Mouse (Mus musculus) kidney, embryonic 15.5 days (tissue): ENCODE results near the gene Ttll9. TPM values are rescaled to one million over a fixed set of nuclear protein-coding genes. Genes with fewer than 3 reads are reported as not detected.

Experiments
- ATAC-seq: fragments of 200-750 bp; cut with Nextera tagmentation; replicated peaks from 2 replicates; pipeline ENCODE4 v1.8.0; 2017; ENCODE audit warnings: moderate TSS enrichment; ENCODE audit not compliant: low FRiP score
- H3K27ac ChIP-seq: fragments of 300-500 bp; sonication (generic); 2 replicates; pipeline ENCODE4 v1.5.1; 2015; ENCODE audit warnings: mild to moderate bottlenecking, inconsistent platforms
- H3K27me3 ChIP-seq: fragments of 300-500 bp; sonication (generic); 2 replicates; pipeline ENCODE4 v1.6.1; 2015; ENCODE audit warnings: inconsistent platforms
- H3K36me3 ChIP-seq: fragments of 300-500 bp; sonication (generic); 2 replicates; pipeline ENCODE4 v1.6.1; 2015; ENCODE audit warnings: inconsistent platforms
- H3K4me1 ChIP-seq: fragments of 300-500 bp; sonication (generic); 2 replicates; pipeline ENCODE4 v1.6.1; 2015; ENCODE audit warnings: inconsistent platforms
- H3K4me2 ChIP-seq: fragments of 300-500 bp; sonication (generic); 2 replicates; pipeline ENCODE4 v1.6.1; 2015; ENCODE audit warnings: moderate library complexity, mild to moderate bottlenecking, inconsistent platforms
- H3K4me3 ChIP-seq: fragments of 300-500 bp; sonication (generic); replicated peaks from 2 replicates; pipeline ENCODE4 v1.5.1; 2015; ENCODE audit warnings: mild to moderate bottlenecking, inconsistent platforms
- H3K9ac ChIP-seq: fragments of 300-500 bp; sonication (generic); 2 replicates; pipeline ENCODE4 v1.6.1; 2015; ENCODE audit warnings: mild to moderate bottlenecking, inconsistent platforms
- H3K9me3 ChIP-seq: fragments of 300-500 bp; sonication (generic); replicated peaks from 2 replicates; pipeline ENCODE4 v1.6.1; 2016; ENCODE audit warnings: inconsistent platforms
- WGBS: fragments of 180-500 bp; shearing (Covaris S2); methylation state at CpG from one replicate; pipeline ENCODE4 v1.1.7; 2015; ENCODE audit warnings: mixed read lengths; 5-methylcytosine and 5-hydroxymethylcytosine counted together
- polyA plus RNA-seq: library from polyadenylated mRNA; unstranded; fragments of >200 nt; fragmentation: Nextera tagmentation; extraction: Ambion mirVana; gene quantifications from 2 replicates; pipeline ENCODE4 v1.2.1, GENCODE M21; 2015

The Ttll9 gene
- polyA plus RNA-seq, 1 experiment from 2014 or later, result 1.6 TPM

- Histone ChIP-seq H3K4me3 (no peak overlapping the region), H3K27me3 (no peaks in the 10 kb centered on the region), H3K9ac (peak overlapping the region; percentile 21; the same call in 1 of the 2 replicates), H3K36me3 (no peaks in the 10 kb centered on the region), H3K4me2 (no peak overlapping the region), H3K9me3 (no peaks in the 10 kb centered on the region), H3K4me1 (peaks cover 90% of the 10 kb centered on the region), H3K27ac (peak overlapping the region; percentile 86)
- 51% methylated on average over 5 of the region's 5 CpGs for WGBS
- ATAC-seq, result no peak
These were observed 34.9 kb upstream of the Ttll9 start for GRCm38 (mm10) chr2:152927371-152927770.

GRCm38 (mm10) chr2:152928219-152928987 is 33.9 kb upstream of the Ttll9 start:
- no peak overlapping the region for H3K4me3 ChIP-seq
- H3K4me1 ChIP-seq, result peaks cover 98% of the 10 kb centered on the region
- peak overlapping the region; percentile 86 for H3K27ac ChIP-seq
- H3K9ac ChIP-seq, result no peak overlapping the region
- 29% methylated on average over 14 of the region's 14 CpGs for WGBS
- no peaks in the 10 kb centered on the region for H3K36me3 ChIP-seq
- ATAC-seq, result no peak
- no peaks in the 10 kb centered on the region for H3K27me3 ChIP-seq
- no peak overlapping the region for H3K4me2 ChIP-seq
- H3K9me3 ChIP-seq, result no peaks in the 10 kb centered on the region

GRCm38 (mm10) chr2:152928988-152929370 is 33.3 kb upstream of the Ttll9 start:
- H3K4me3 ChIP-seq, result no peak overlapping the region
- H3K9ac ChIP-seq, result no peak overlapping the region
- ATAC-seq, result no peak
- 61% methylated on average over 3 of the region's 3 CpGs for WGBS
- H3K36me3 ChIP-seq, result no peaks in the 10 kb centered on the region
- H3K27me3 ChIP-seq, result no peaks in the 10 kb centered on the region
- peak overlapping the region; percentile 86 for H3K27ac ChIP-seq
- peaks cover 97% of the 10 kb centered on the region for H3K4me1 ChIP-seq
- H3K9me3 ChIP-seq, result no peaks in the 10 kb centered on the region
- no peak overlapping the region for H3K4me2 ChIP-seq

- H3K9ac ChIP-seq, result no peak overlapping the region
- H3K4me2 ChIP-seq, result peak overlapping the region; percentile 26
- no peak for ATAC-seq
- H3K4me3 ChIP-seq, result no peak overlapping the region
- WGBS, result 16% methylated on average over 2 of the region's 2 CpGs
- 0 out of 2 replicates have a peak, but pooled peaks cover 1% of the 10 kb centered on the region for H3K27me3 ChIP-seq
- no peaks in the 10 kb centered on the region for H3K36me3 ChIP-seq
- H3K4me1 ChIP-seq, result peaks cover 84% of the 10 kb centered on the region
- peak overlapping the region; percentile 78 for H3K27ac ChIP-seq
- H3K9me3 ChIP-seq, result no peaks in the 10 kb centered on the region
These were observed 32.0 kb upstream of the Ttll9 start for GRCm38 (mm10) chr2:152930276-152930675.

GRCm38 (mm10) chr2:152931456-152932160 is 30.7 kb upstream of the Ttll9 start:
- Histone ChIP-seq H3K27me3 (peaks cover 14% of the 10 kb centered on the region; the same call in 1 of the 2 replicates), H3K4me3 (peak overlapping the region; percentile 15), H3K9ac (0 out of 2 replicates have a peak overlapping the region, but pooled peaks have one; percentile 21), H3K27ac (peak overlapping the region; percentile 78), H3K36me3 (no peaks in the 10 kb centered on the region), H3K9me3 (no peaks in the 10 kb centered on the region), H3K4me1 (peaks cover 70% of the 10 kb centered on the region), H3K4me2 (peak overlapping the region; percentile 39)
- ATAC-seq, result no peak
- WGBS, result 60% methylated on average over 12 of the region's 12 CpGs

- Histone ChIP-seq H3K27ac (peak within 1 kb of the TSS; percentile 78), H3K9me3 (no peaks in the 10 kb centered on the region), H3K4me3 (peak within 1 kb of the TSS; percentile 15), H3K4me1 (peaks cover 56% of the 10 kb centered on the region), H3K27me3 (peaks cover 16% of the 10 kb centered on the region; the same call in 1 of the 2 replicates), H3K4me2 (peak within 1 kb of the TSS; percentile 39), H3K36me3 (no peaks in the 10 kb centered on the region), H3K9ac (peak within 1 kb of the TSS; percentile 21; the same call in 1 of the 2 replicates)
- 22% methylated on average over 9 of the region's 9 CpGs for WGBS
- peak; percentile 59 for ATAC-seq
These were observed 29.2 kb upstream of the Ttll9 start, which contains the start of gene Foxs1 for GRCm38 (mm10) chr2:152933048-152933447. TSS of gene Foxs1 (minus strand) at chr2:152933208.

- 40% methylated on average over 5 of the region's 5 CpGs for WGBS
- H3K27ac ChIP-seq, result peak overlapping the region; percentile 78
- peaks cover 50% of the 10 kb centered on the region for H3K4me1 ChIP-seq
- no peak overlapping the region for H3K4me3 ChIP-seq
- no peaks in the 10 kb centered on the region for H3K9me3 ChIP-seq
- H3K36me3 ChIP-seq, result no peaks in the 10 kb centered on the region
- no peak overlapping the region; the same call in 1 of the 2 replicates for H3K9ac ChIP-seq
- 0 out of 2 replicates have a peak, but pooled peaks have one; percentile 57 for ATAC-seq
- H3K4me2 ChIP-seq, result no peak overlapping the region
- peaks cover 22% of the 10 kb centered on the region; the same call in 1 of the 2 replicates for H3K27me3 ChIP-seq
These were observed 28.7 kb upstream of the Ttll9 start for GRCm38 (mm10) chr2:152933614-152934013.

- Histone ChIP-seq H3K27me3 (peaks cover 73% of the 10 kb centered on the region), H3K4me2 (no peak overlapping the region), H3K4me1 (peaks cover 16% of the 10 kb centered on the region), H3K36me3 (no peaks in the 10 kb centered on the region), H3K4me3 (no peak overlapping the region), H3K27ac (no peak overlapping the region), H3K9me3 (no peaks in the 10 kb centered on the region), H3K9ac (no peak overlapping the region)
- WGBS, result 10% methylated on average over 4 of the region's 4 CpGs
- ATAC-seq, result no peak
These were observed 22.4 kb upstream of the Ttll9 start for GRCm38 (mm10) chr2:152939846-152940245.

GRCm38 (mm10) chr2:152941106-152941505 is 21.2 kb upstream of the Ttll9 start:
- Histone ChIP-seq H3K4me1 (peaks cover 16% of the 10 kb centered on the region), H3K9me3 (no peaks in the 10 kb centered on the region), H3K27me3 (peaks cover 77% of the 10 kb centered on the region), H3K36me3 (no peaks in the 10 kb centered on the region), H3K27ac (no peak overlapping the region), H3K4me3 (no peak overlapping the region), H3K9ac (no peak overlapping the region), H3K4me2 (no peak overlapping the region)
- WGBS, result 82% methylated on average over 6 of the region's 6 CpGs
- no peak for ATAC-seq

- H3K4me2 ChIP-seq, result no peak overlapping the region
- no peak overlapping the region for H3K4me3 ChIP-seq
- no peaks in the 10 kb centered on the region for H3K9me3 ChIP-seq
- ATAC-seq, result no peak
- peaks cover 16% of the 10 kb centered on the region for H3K4me1 ChIP-seq
- WGBS, result 28% methylated on average over 7 of the region's 7 CpGs
- no peak overlapping the region for H3K27ac ChIP-seq
- H3K36me3 ChIP-seq, result no peaks in the 10 kb centered on the region
- peaks cover 77% of the 10 kb centered on the region for H3K27me3 ChIP-seq
- H3K9ac ChIP-seq, result no peak overlapping the region
These were observed 20.5 kb upstream of the Ttll9 start for GRCm38 (mm10) chr2:152941776-152942175.

- WGBS, result under 1% methylated on average over 64 of the region's 65 CpGs
- peak overlapping the region; percentile 49 for H3K4me3 ChIP-seq
- peak; percentile 35; the same call in 1 of the 2 replicates for ATAC-seq
- no peak overlapping the region for H3K27ac ChIP-seq
- no peaks in the 10 kb centered on the region for H3K9me3 ChIP-seq
- no peaks in the 10 kb centered on the region for H3K36me3 ChIP-seq
- H3K4me1 ChIP-seq, result peaks cover 16% of the 10 kb centered on the region
- peak overlapping the region; percentile 35; the same call in 1 of the 2 replicates for H3K9ac ChIP-seq
- peaks cover 88% of the 10 kb centered on the region for H3K27me3 ChIP-seq
- H3K4me2 ChIP-seq, result peak overlapping the region; percentile 95
These were observed 19.3 kb upstream of the Ttll9 start for GRCm38 (mm10) chr2:152942898-152943515.
